Mouse (Mus musculus): ENCODE data around the gene Snx25. TPM values are rescaled to one million over a fixed set of nuclear protein-coding genes. Genes with fewer than 3 reads are reported as not detected.

Gene Snx25
- polyA plus RNA-seq (2017; shearing (Covaris generic)), result 18.1 TPM

GRCm38 (mm10) chr8:46152064-46153031 lies at the start of gene Snx25:
Snx25 (minus strand) TSS chr8:46152159.

GRCm38 (mm10) chr8:46151202-46152062 lies 527 bp downstream of the Snx25 start, which contains the start of gene Cfap97:
Cfap97 (plus strand) TSS chr8:46151771.

GRCm38 (mm10) chr8:46005596-46005995 lies 146.4 kb downstream of the Snx25 start, which contains the start of gene Ankrd37:
Ankrd37 (minus strand) TSS chr8:46005707.

GRCm38 (mm10) chr8:45999138-45999783 lies 152.7 kb downstream of the Snx25 start, which contains the start of gene Lrp2bp:
Lrp2bp (plus strand) TSS chr8:45999303.

Other genes with a start within 250 kb of the Snx25 start
- not detected for gene Ccdc110, start 217.5 kb downstream of the Snx25 start, polyA plus RNA-seq (2017; shearing (Covaris generic))
- 1.8 TPM for gene 1700029J07Rik, start 176.9 kb downstream of the Snx25 start, polyA plus RNA-seq (2017; shearing (Covaris generic))
- gene Ufsp2, start 176.6 kb downstream of the Snx25 start, polyA plus RNA-seq (2017; shearing (Covaris generic)), result 17.6 TPM
- gene Lrp2bp, start 152.9 kb downstream of the Snx25 start, polyA plus RNA-seq (2017; shearing (Covaris generic)), result not detected
- 38.4 TPM for gene Ankrd37, start 146.5 kb downstream of the Snx25 start, polyA plus RNA-seq (2017; shearing (Covaris generic))
- 15.3 TPM for gene Cfap97, start 388 bp downstream of the Snx25 start, polyA plus RNA-seq (2017; shearing (Covaris generic))
- 81.8 TPM for gene Slc25a4, start 59.1 kb upstream of the Snx25 start, polyA plus RNA-seq (2017; shearing (Covaris generic))
- not detected for gene Helt, start 142.5 kb upstream of the Snx25 start, polyA plus RNA-seq (2017; shearing (Covaris generic))